Mouse (Mus musculus) neutrophil, adult 83 days (primary cell): ENCODE measurements around the gene Manba. TPM values are rescaled to one million over a fixed set of nuclear protein-coding genes. Genes with fewer than 3 reads are reported as not detected.

ENCODE experiments used
- total RNA-seq, 2 experiments: library from RNA; stranded (reverse); gene quantifications; one replicate each; pipeline ENCODE4 v1.2.4; 2023

The Manba gene
- total RNA-seq = 10 to 100 TPM; 20.2 to 23.6 TPM

DNA sequence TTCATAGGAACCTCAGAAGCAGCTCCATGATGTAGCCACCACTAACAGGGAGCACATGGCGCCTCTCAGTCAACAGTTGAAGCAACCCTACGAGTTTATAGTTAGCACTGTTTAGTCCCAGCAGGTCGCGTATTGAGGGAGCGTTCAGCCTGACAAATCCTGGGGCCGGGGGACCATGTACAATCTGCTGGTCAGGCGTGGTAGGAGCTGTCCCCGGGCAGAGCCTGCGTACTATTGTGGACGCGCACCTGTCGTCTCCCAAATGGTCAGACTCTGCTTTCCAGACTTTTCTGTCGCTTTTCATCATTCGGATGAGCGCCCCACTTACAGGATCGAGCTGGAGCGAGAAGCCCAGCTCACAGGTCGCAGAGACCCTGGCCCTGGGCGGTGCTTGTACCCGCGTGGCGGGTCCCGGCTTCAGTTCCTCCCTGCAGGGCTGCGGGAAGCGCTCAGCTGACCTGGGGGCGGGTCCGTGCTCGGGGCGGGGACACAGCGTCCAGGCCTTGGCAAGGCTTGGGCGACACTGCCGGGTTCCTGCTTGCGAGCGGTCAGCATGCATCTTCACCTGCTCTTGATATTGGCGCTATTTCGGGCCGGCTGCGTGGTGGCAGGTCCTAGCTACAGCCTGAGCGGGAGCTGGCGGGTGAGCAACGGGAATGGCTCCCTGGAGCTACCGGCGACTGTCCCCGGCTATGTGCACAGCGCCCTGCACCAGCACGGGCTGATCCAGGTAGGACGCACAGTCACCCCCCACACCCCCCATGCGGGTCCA is at the start of gene Manba:
TSS of gene Manba (plus strand) at position 484 of the 772 bp plus-strand sequence.

DNA sequence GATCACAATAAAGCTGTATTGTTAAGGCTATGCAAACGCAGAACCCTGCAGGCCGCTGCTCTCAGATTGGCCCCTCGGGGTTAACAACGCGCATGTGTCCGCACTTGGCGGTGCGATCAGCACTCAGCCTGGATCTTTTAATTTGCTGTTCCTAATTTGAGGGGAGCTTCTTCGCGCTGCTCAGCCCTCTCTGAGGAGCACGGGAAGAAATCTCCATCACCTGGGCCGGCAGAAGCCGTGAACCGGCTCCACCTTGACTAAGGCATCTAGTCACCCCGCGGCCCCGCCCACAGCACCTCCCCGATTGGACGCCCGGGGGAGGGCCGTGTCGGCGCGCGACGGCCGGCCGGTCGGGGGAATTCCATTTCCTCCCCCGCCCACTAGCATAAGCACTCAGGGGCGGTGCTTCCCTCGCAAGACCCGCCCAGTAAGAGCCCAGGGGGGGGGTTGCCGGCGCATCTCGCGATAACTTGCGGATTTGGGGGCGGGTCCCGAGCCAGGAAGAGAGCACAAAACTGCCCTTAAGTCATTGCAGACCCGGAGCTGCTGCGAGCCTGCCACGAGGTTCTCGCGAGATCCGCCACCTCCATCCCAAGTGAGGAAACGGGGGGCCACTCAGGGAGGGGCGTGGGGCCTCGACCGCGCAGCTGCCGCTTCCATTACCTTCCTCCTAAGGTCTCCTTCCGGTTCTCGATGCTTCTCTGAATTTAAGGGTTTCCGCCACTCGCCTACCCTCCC is 47.5 kb upstream of the Manba start, which contains the start of gene Ube2d3:
TSS of gene Ube2d3 (plus strand) at position 392 of the 738 bp plus-strand sequence.

Other genes with a start within 250 kb of the Manba start
- gene Bdh2, start 204.4 kb upstream of the Manba start, total RNA-seq = not detected
- not detected for gene Slc9b2, start 177.9 kb upstream of the Manba start, total RNA-seq
- gene Slc9b1, start 137.6 kb upstream of the Manba start, total RNA-seq = 1 to 10 TPM in 1 of 2 experiments, not detected in 1; 1.4 TPM
- gene Cisd2, start 61.7 kb upstream of the Manba start, total RNA-seq = 10 to 100 TPM; 18.8 to 18.9 TPM
- gene Ube2d3, start 47.5 kb upstream of the Manba start, total RNA-seq = 100 to 1,000 TPM; 380 to 413 TPM
- 100 to 1,000 TPM; 132 to 148 TPM for gene Nfkb1, start 205.9 kb downstream of the Manba start, total RNA-seq